Mouse (Mus musculus): ENCODE data around the gene Cmip. TPM values are rescaled to one million over a fixed set of nuclear protein-coding genes. Genes with fewer than 3 reads are reported as not detected.

The Cmip gene
- polyA plus RNA-seq (2017; shearing (Covaris generic)) = 10 to 100 TPM; 69.5 to 77.8 TPM

GRCm38 (mm10) chr8:117257029-117257820 lies at the start of gene Cmip:
Gene Cmip, plus strand, starts transcription at chr8:117257064.

GRCm38 (mm10) chr8:117498179-117498914 lies 241.5 kb downstream of the Cmip start, which contains the start of gene Plcg2:
Gene Plcg2, plus strand, starts transcription at chr8:117498291.

Other genes with a start within 250 kb of the Cmip start
- gene Pkd1l2, start 174.6 kb upstream of the Cmip start, polyA plus RNA-seq (2017; shearing (Covaris generic)) = 1 to 10 TPM in 1 of 2 experiments, under 1 TPM in 1; 0.36 to 2.1 TPM
- gene Bco1, start 161.2 kb upstream of the Cmip start, polyA plus RNA-seq (2017; shearing (Covaris generic)) = 1 to 10 TPM in 1 of 2 experiments, under 1 TPM in 1; 0.14 to 1.2 TPM
- gene Gan, start 98.9 kb upstream of the Cmip start, polyA plus RNA-seq (2017; shearing (Covaris generic)) = 1 to 10 TPM; 1.7 to 2.4 TPM
- 1 to 10 TPM; 1.1 to 1.5 TPM for gene Plcg2, start 241.2 kb downstream of the Cmip start, polyA plus RNA-seq (2017; shearing (Covaris generic))